Mouse (Mus musculus): ENCODE results near the gene Hps4. TPM values are rescaled to one million over a fixed set of nuclear protein-coding genes. Genes with fewer than 3 reads are reported as not detected.

Gene Hps4
- total and polyA plus RNA-seq, 3 experiments: 8.0 to 15.5 (median 8.5) TPM

DNA sequence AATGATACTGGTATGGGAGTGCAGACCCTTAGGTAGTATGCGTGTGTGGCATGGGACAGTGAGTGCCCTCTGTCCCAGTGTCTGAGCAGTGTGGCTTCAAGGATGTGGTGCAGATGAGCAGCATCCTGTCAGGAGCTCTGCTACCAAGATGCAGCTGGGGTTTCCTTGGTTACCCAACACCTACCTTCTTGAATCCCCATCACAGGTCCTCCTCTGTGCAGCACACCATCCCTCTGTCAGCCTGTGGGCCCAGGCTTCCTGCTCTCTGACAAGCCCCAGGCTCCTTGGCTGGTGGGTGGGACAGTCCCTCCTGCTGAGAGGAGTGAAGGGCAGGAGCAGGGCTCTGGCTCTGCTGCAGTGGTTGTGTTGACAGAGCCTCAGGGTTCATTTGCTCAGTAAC is 34.5 kb downstream of the Hps4 start:
- H3K27ac ChIP-seq: no peak overlapping the region
- intact Hi-C loops (cut with DNase I): no loop called here
- H3K9ac ChIP-seq (ENCODE audit: low read depth, low read length): no peak overlapping the region
- H3K36me3 ChIP-seq (ENCODE audit: control insufficient read depth, insufficient read depth, low read length): no peaks in the 10 kb centered on the region
- no peaks in the 10 kb centered on the region for H3K4me1 ChIP-seq (ENCODE audit: control insufficient read depth, insufficient read depth, low read length)
- no peaks in the 10 kb centered on the region for H3K27me3 ChIP-seq (ENCODE audit: control insufficient read depth, insufficient read depth, low read length)
- TF ChIP-seq EP300 (IDR thresholded peaks at IDR 0.05; ENCODE audit: insufficient read depth, low read depth, low read length): no peak
- TF ChIP-seq POLR2A (IDR thresholded peaks at IDR 0.05; ENCODE audit: insufficient read depth, low read depth, low read length): no peak
- TF ChIP-seq CTCF (IDR thresholded peaks at IDR 0.05): no peak
- no peak overlapping the region for H3K4me3 ChIP-seq
- 96% methylated on average over 1 of the region's 1 CpGs for WGBS
- H3K79me2 ChIP-seq (replicated peaks; ENCODE audit: control insufficient read depth, insufficient read depth, low read length): no peaks in the 10 kb centered on the region
- no peak for DNase-seq

DNA sequence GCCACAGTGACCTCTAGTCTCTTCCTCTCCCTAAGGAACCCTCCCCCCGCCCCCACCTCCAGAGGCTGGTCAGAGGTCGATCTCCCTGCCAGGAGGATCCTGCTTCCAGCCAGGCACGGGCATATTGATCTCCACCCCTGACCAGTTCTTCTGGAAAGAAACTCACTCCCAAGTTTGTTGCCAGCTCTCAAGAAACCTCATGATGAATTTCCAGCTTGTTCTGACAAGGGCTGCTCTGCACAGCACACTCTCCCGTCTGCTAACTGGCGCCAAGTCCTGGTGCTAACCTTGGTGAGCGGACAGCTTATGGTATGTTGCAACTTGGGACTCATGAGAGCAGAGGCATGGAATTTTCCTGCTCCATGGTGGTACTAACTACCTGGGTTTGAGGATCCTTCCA is 35.8 kb downstream of the Hps4 start:
- no peak overlapping the region for H3K4me3 ChIP-seq

DNA sequence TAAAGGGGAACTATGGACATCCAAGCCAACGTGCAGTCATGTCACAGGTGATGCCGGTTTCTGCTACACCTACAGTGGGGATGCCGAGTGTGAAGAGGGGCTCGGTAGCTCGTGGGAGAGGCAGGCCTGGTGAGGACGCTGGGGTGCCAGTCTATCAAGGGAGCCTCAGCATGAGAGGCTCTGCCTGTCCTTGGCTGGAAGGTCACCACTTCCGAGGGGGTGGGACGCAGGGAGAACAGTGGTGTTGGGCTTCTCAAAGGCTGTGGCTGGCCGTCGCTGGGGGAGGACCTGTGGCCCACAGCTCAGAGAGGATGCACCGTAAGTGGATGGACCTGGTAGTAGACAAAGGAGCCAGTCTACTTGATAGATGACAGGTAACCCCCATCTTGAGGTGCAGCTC is 38.3 kb downstream of the Hps4 start:
- no peaks in the 10 kb centered on the region for H3K36me3 ChIP-seq (ENCODE audit: control insufficient read depth, insufficient read depth, low read length)
- H3K27me3 ChIP-seq (ENCODE audit: control insufficient read depth, insufficient read depth, low read length): no peaks in the 10 kb centered on the region
- no peak overlapping the region for H3K27ac ChIP-seq
- 76% methylated on average over 11 of the region's 11 CpGs for WGBS
- DNase-seq: no peak
- intact Hi-C loops (cut with DNase I): no loop called here
- H3K9ac ChIP-seq (ENCODE audit: low read depth, low read length): no peak overlapping the region
- H3K4me1 ChIP-seq (ENCODE audit: control insufficient read depth, insufficient read depth, low read length): peaks cover 2% of the 10 kb centered on the region; the same call in 1 of the 2 replicates
- no peaks in the 10 kb centered on the region for H3K79me2 ChIP-seq (replicated peaks; ENCODE audit: control insufficient read depth, insufficient read depth, low read length)
- no peak overlapping the region for H3K4me3 ChIP-seq
- no peak for TF ChIP-seq CTCF (IDR thresholded peaks at IDR 0.05)
- no peak for TF ChIP-seq EP300 (IDR thresholded peaks at IDR 0.05; ENCODE audit: insufficient read depth, low read depth, low read length)
- no peak for TF ChIP-seq POLR2A (IDR thresholded peaks at IDR 0.05; ENCODE audit: insufficient read depth, low read depth, low read length)

More for the DNA sequence above, 35.8 kb downstream of the Hps4 start:
- H3K79me2 ChIP-seq (replicated peaks; ENCODE audit: control insufficient read depth, insufficient read depth, low read length): no peaks in the 10 kb centered on the region
- no peak for DNase-seq
- no peak overlapping the region for H3K9ac ChIP-seq (ENCODE audit: low read depth, low read length)
- TF ChIP-seq CTCF (IDR thresholded peaks at IDR 0.05) (no peak), POLR2A (IDR thresholded peaks at IDR 0.05; ENCODE audit: insufficient read depth, low read depth, low read length) (no peak), EP300 (IDR thresholded peaks at IDR 0.05; ENCODE audit: insufficient read depth, low read depth, low read length) (no peak)
- no peaks in the 10 kb centered on the region for H3K27me3 ChIP-seq (ENCODE audit: control insufficient read depth, insufficient read depth, low read length)
- H3K36me3 ChIP-seq (ENCODE audit: control insufficient read depth, insufficient read depth, low read length): no peaks in the 10 kb centered on the region
- no peak overlapping the region for H3K27ac ChIP-seq
- peaks cover 2% of the 10 kb centered on the region; the same call in 1 of the 2 replicates for H3K4me1 ChIP-seq (ENCODE audit: control insufficient read depth, insufficient read depth, low read length)
- intact Hi-C loops (cut with DNase I): no loop called here
- 80% methylated on average over 6 of the region's 6 CpGs for whole genome bisulfite sequencing

DNA sequence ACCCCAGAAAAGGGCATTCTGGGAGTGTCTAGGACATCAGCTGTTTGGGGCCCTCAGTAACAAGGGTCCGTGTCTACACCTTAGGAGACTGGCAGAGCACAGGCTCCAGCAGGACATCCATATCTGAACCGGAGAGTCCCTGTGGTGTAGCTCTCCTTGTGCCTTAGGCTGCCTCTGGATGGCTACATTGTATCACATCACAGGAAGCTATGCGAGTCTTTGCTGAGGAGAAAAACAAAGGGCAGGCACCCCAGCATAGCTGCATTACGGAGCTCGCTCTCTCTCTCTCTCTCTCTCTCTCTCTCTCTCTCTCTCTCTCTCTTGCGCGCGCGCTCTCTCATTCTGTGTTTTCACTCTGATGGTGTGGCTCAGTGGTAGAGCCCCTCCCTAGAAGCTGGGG is 39.2 kb downstream of the Hps4 start:
- intact Hi-C loops (cut with DNase I): no loop called here
- Histone ChIP-seq H3K4me1 (ENCODE audit: control insufficient read depth, insufficient read depth, low read length) (peaks cover 2% of the 10 kb centered on the region; the same call in 1 of the 2 replicates), H3K79me2 (replicated peaks; ENCODE audit: control insufficient read depth, insufficient read depth, low read length) (no peaks in the 10 kb centered on the region), H3K27me3 (ENCODE audit: control insufficient read depth, insufficient read depth, low read length) (no peaks in the 10 kb centered on the region), H3K36me3 (ENCODE audit: control insufficient read depth, insufficient read depth, low read length) (no peaks in the 10 kb centered on the region), H3K27ac (no peak overlapping the region), H3K9ac (ENCODE audit: low read depth, low read length) (no peak overlapping the region), H3K4me3 (no peak overlapping the region)
- no peak for DNase-seq
- TF ChIP-seq CTCF (IDR thresholded peaks at IDR 0.05): no peak
- no peak for TF ChIP-seq EP300 (IDR thresholded peaks at IDR 0.05; ENCODE audit: insufficient read depth, low read depth, low read length)
- no peak for TF ChIP-seq POLR2A (IDR thresholded peaks at IDR 0.05; ENCODE audit: insufficient read depth, low read depth, low read length)
- WGBS: 77% methylated on average over 9 of the region's 9 CpGs

DNA sequence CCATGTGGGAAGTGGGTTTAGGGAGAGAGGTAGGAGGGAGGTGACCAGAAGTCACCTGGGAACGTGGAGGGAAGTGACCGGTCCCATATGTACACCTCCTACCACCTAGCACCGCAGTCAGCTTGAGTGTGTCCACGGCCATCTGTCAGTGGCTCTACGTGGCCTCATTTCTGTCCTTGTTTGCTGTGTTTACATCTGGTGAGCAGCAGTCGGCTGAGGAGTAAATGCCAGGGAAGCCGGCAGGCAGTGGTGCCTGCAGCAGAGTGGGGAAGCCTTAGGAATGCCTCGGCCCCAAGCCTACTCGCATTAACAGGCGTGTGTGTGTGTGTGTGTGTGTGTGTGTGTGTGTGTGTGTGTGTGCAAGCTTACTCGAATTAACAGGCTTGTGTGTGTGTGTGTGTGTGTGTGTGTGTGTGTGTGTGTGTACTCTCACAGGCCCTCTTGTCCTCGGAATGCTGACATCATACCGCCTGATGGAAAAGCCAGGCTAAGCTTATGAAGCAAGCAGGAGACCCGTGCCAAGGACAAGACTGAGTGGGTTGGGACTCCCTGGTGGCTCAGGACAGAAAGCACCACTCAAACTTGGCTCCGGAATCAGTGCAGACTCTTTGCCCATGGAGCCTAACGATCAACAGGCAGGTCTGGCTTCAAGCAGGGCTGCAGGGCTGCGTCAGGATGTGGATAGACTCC is 39.9 kb downstream of the Hps4 start:
- H3K4me1 ChIP-seq (ENCODE audit: control insufficient read depth, insufficient read depth, low read length): peaks cover 2% of the 10 kb centered on the region; the same call in 1 of the 2 replicates
- H3K9ac ChIP-seq (ENCODE audit: low read depth, low read length): no peak overlapping the region
- intact Hi-C loops (cut with DNase I): no loop called here
- no peak overlapping the region for H3K27ac ChIP-seq
- TF ChIP-seq CTCF (IDR thresholded peaks at IDR 0.05): no peak
- no peak for TF ChIP-seq POLR2A (IDR thresholded peaks at IDR 0.05; ENCODE audit: insufficient read depth, low read depth, low read length)
- TF ChIP-seq EP300 (IDR thresholded peaks at IDR 0.05; ENCODE audit: insufficient read depth, low read depth, low read length): no peak
- no peaks in the 10 kb centered on the region for H3K27me3 ChIP-seq (ENCODE audit: control insufficient read depth, insufficient read depth, low read length)
- no peak overlapping the region for H3K4me3 ChIP-seq
- DNase-seq: peak in 1 of 2 experiments; percentile 58
- H3K79me2 ChIP-seq (replicated peaks; ENCODE audit: control insufficient read depth, insufficient read depth, low read length): no peaks in the 10 kb centered on the region
- no peaks in the 10 kb centered on the region for H3K36me3 ChIP-seq (ENCODE audit: control insufficient read depth, insufficient read depth, low read length)
- WGBS: 59% methylated on average over 17 of the region's 17 CpGs

DNA sequence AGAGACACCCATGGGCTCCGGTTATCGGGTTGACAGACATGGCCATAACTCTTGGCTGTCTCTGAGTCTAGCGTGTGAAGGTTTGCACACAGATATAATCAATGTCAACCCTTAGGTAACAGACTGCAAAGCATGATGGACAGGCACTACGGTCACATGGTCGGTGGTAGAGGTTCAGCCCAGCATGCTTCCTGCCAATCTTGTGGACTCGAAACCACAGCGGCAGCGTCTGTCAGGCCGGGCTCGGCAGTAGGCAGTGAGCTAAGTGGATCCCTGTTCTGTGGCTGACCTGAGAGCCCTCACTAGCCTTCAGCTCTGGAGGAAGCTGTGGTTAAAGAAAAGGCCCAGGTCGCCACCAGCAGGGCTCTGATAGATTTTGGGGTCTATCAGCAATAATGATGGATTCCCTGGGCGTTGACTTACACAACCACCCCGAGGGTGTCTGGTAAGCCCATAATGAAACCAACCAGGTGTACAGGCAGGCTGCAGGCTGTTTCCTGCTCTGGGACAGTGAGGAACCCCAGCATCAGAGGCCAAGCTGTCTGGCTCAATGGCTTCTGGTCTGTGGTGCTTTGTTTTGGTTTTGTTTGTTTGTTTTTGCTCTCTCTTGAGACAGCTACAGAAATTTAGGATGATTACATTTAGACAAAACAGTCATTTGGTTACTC is 42.1 kb downstream of the Hps4 start:
- Histone ChIP-seq H3K4me1 (ENCODE audit: control insufficient read depth, insufficient read depth, low read length) (peaks cover 2% of the 10 kb centered on the region; the same call in 1 of the 2 replicates), H3K27ac (no peak overlapping the region), H3K9ac (ENCODE audit: low read depth, low read length) (no peak overlapping the region), H3K36me3 (ENCODE audit: control insufficient read depth, insufficient read depth, low read length) (no peaks in the 10 kb centered on the region), H3K4me3 (no peak overlapping the region), H3K79me2 (replicated peaks; ENCODE audit: control insufficient read depth, insufficient read depth, low read length) (no peaks in the 10 kb centered on the region), H3K27me3 (ENCODE audit: control insufficient read depth, insufficient read depth, low read length) (no peaks in the 10 kb centered on the region)
- TF ChIP-seq CTCF (IDR thresholded peaks at IDR 0.05): no peak
- no peak for TF ChIP-seq POLR2A (IDR thresholded peaks at IDR 0.05; ENCODE audit: insufficient read depth, low read depth, low read length)
- no peak for TF ChIP-seq EP300 (IDR thresholded peaks at IDR 0.05; ENCODE audit: insufficient read depth, low read depth, low read length)
- no peak for DNase-seq
- intact Hi-C loops (cut with DNase I): no loop called here
- 89% methylated on average over 13 of the region's 13 CpGs for WGBS
